Mouse (Mus musculus) myocyte (in vitro differentiated cells): ENCODE measurements around the gene Eml1. TPM values are rescaled to one million over a fixed set of nuclear protein-coding genes. Genes with fewer than 3 reads are reported as not detected.

Source experiments
- H3K27me3 ChIP-seq: one replicate; pipeline ENCODE4 v1.6.1; 2011; ENCODE audit not compliant: control insufficient read depth, insufficient read depth, insufficient read length
- H3K36me3 ChIP-seq: one replicate; pipeline ENCODE4 v1.6.1; 2011; ENCODE audit not compliant: control insufficient read depth, insufficient read depth
- H3K4me2 ChIP-seq: one replicate; pipeline ENCODE4 v1.6.1; 2011; ENCODE audit warnings: low read depth, control low read depth
- H3K4me3 ChIP-seq: one replicate; pipeline ENCODE4 v1.5.1; 2011; ENCODE audit warnings: mild to moderate bottlenecking, control low read depth, moderate library complexity
- H3K79me2 ChIP-seq: one replicate; pipeline ENCODE4 v1.6.1; 2011; ENCODE audit not compliant: control insufficient read depth, insufficient read depth
- H3ac ChIP-seq: one replicate; pipeline ENCODE4 v1.6.1; 2011; ENCODE audit not compliant: control insufficient read depth, insufficient read length
- MYOD1 ChIP-seq, 3 experiments: IDR thresholded peaks; one replicate each; pipeline ENCODE4 v1.6.1; 2011; ENCODE audit warnings: control low read depth in 2 of 3, low read depth in 2 of 3, mild to moderate bottlenecking in 2 of 3, moderate library complexity in 1 of 3; ENCODE audit not compliant: insufficient read length in 2 of 3, control insufficient read depth in 1 of 3
- MYOG ChIP-seq, 3 experiments: IDR thresholded peaks; one replicate each; pipeline ENCODE4 v1.6.1; 2011; ENCODE audit warnings: control low read depth in 2 of 3, low read depth in 2 of 3, mild to moderate bottlenecking in 2 of 3; ENCODE audit not compliant: insufficient read length in 2 of 3, control insufficient read depth in 1 of 3, insufficient read depth in 1 of 3
- POLR2AphosphoS2 ChIP-seq: IDR thresholded peaks from one replicate; pipeline ENCODE4 v1.6.1; 2011; ENCODE audit warnings: low read depth, control low read depth; ENCODE audit not compliant: insufficient read length
- SRF ChIP-seq: IDR thresholded peaks from one replicate; pipeline ENCODE4 v1.6.1; 2011; ENCODE audit warnings: low read depth; ENCODE audit not compliant: control insufficient read depth, insufficient read length
- polyA plus RNA-seq: library from polyadenylated mRNA; unstranded; fragments of >200 nt; fragmentation: generic; extraction: Trizol; gene quantifications from one replicate; pipeline ENCODE4 v1.2.1, GENCODE M21; 2012; ENCODE audit warnings: missing spikeins

The Eml1 gene
- polyA plus RNA-seq, 1 experiment, result 33.4 TPM

DNA sequence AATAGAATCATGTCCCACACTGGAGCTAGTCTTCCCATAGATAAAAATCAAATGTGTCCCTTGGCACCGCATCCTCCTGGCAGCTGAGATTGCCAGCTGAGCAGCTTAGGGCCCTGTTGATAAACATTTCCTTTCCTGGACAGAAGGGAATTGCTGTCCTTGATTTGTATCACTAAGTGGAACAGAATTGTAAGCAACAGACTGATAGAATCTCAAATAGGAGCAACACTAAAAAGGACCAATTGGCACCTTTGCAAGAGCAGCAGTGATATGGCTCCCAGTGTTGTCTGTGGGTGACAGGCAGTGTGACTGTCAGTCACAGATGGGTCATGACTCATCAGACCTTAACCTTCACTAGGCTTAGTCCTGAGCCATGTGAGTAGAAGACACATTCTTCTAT lies 213.0 kb downstream of the Eml1 start:
- Histone ChIP-seq H3K79me2 (peaks cover 30% of the 10 kb centered on the region), H3ac (no peak overlapping the region), H3K27me3 (no peaks in the 10 kb centered on the region), H3K4me2 (no peak overlapping the region), H3K4me3 (no peak overlapping the region), H3K36me3 (no peaks in the 10 kb centered on the region)
- TF ChIP-seq MYOD1 (IDR thresholded peaks at IDR 0.05; ENCODE audit: control insufficient read depth in 1 of 3, insufficient read length in 2 of 3, low read depth in 2 of 3) (peak; percentile 79 to 95 (median 91)), SRF (no peak), MYOG (IDR thresholded peaks at IDR 0.05; ENCODE audit: control insufficient read depth in 1 of 3, insufficient read depth in 1 of 3, insufficient read length in 2 of 3, low read depth in 2 of 3) (peak in 1 of 3 experiments; percentile 9), POLR2AphosphoS2 (no peak)

Other genes with a start within 250 kb of the Eml1 start
- gene Setd3, start 191.6 kb upstream of the Eml1 start, polyA plus RNA-seq, result 54.0 TPM
- 29.1 TPM for gene Ccnk, start 191.4 kb upstream of the Eml1 start, polyA plus RNA-seq
- 6.6 TPM for gene Ccdc85c, start 95.5 kb upstream of the Eml1 start, polyA plus RNA-seq
- 13.5 TPM for gene Hhipl1, start 64.7 kb upstream of the Eml1 start, polyA plus RNA-seq
- 1.6 TPM for gene Cyp46a1, start 36.6 kb upstream of the Eml1 start, polyA plus RNA-seq
- 71.5 TPM for gene Evl, start 183.8 kb downstream of the Eml1 start, polyA plus RNA-seq